Mouse (Mus musculus): ENCODE data around the gene Gm42791.

DNA sequence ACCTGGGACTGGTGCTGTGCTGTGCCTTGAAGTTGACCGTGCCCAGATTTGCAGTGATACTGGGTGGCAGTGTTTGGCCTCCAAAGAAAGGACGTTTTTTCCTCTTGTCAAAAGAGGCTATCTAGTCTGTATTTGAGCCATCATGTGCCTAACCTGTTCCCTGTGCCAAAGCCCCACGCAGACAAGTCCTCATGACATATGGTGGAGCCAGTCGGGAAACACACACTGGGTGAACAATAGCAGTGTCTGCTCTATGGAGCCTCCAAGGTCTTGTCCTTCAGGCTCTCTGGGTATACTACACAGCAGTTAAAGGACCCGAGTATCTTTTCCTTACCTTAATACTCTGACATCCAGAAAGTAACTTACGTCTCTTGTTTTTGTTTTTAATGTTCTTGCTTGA lies 48.3 kb upstream of the Gm42791 start:
- TF ChIP-seq CTCF (IDR thresholded peaks at IDR 0.05; ENCODE audit: control insufficient read depth, insufficient read depth, insufficient replicate concordance, low read depth, low read length) (no peak), POLR2A (IDR thresholded peaks at IDR 0.05; ENCODE audit: control insufficient read depth, low read depth, low read length) (no peak)

Measured in testis, adult 2 months (tissue).